Mouse (Mus musculus) embryo, embryonic 10 days (tissue): ENCODE measurements around the gene Sort1.

ENCODE experiments used
- DNase-seq: peaks from one replicate; pipeline ENCODE4 v3.0.0-alpha.2; 2015; ENCODE audit warnings: low spot score

Sort1 gene

GRCm38 (mm10) chr3:108383485-108384354 is 99.8 kb downstream of the Sort1 start, which contains the start of gene Psrc1:
Gene Psrc1 (plus strand): TSS chr3:108383839.
- peak; percentile 95 for DNase-seq

DNA sequence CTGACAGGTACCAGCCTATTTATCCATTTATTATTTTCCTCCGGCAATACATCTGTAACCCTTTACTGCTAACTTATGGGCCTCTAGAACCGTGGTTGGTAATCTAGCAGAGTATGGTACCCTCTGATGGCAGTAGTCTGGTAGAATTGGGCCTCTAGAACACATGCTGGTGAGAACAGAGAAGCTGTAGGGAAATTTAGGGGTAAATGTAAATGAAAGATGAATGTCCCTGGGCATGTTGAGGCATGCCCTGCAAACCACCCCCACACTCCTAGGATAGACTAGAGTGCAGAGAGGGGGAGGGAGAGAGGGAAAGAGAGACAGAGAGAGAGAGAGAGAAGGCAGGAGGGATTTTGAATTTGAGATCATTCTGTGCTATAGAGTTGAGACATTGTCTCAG is 100.5 kb downstream of the Sort1 start:
- DNase-seq: no peak

- no peak for DNase-seq
Observed at GRCm38 (mm10) chr3:108386186-108386585, 102.3 kb downstream of the Sort1 start.

GRCm38 (mm10) chr3:108389111-108389545 is 105.2 kb downstream of the Sort1 start:
- peak; percentile 97 for DNase-seq

DNA sequence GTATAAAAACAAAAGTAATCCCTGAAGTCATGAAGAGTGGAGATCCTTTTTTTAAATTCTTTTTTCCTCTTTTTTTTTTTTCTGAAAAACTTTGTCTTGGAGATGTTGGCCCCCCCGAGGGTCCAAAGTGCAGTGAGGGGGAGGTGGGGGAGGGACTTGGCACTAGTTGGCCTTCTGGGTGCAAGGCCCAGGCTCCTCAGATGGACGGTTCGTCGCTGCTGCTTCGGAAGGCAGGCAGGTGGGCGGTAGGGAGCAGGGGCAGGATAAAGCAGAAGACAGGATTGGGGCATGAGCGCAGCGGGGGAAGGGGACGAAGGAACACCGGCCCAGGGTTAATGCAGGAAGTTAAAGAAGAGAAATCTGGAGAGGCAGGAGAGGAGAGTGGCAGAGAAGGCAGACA is 108.4 kb downstream of the Sort1 start:
- no peak for DNase-seq

DNA sequence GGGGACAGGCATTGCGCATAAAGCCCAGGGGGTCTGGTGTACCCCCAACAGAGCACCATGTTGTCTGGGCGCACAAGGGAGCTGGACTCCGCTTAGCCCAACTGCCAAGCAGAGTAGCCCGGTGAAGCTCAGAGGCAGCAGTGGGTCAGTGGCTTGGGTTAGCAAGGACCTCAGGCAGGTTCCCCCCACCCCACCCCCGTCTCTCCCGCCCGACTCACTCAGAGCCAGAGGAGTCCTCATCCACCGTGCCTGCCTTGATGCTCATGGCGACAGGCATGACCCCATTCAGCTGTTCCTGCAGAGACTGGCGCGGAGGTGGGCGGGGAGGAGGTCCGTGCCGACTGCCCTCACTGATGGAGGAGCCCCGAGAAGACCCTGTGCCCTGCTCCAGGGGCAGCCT is 108.9 kb downstream of the Sort1 start:
- DNase-seq: no peak

DNA sequence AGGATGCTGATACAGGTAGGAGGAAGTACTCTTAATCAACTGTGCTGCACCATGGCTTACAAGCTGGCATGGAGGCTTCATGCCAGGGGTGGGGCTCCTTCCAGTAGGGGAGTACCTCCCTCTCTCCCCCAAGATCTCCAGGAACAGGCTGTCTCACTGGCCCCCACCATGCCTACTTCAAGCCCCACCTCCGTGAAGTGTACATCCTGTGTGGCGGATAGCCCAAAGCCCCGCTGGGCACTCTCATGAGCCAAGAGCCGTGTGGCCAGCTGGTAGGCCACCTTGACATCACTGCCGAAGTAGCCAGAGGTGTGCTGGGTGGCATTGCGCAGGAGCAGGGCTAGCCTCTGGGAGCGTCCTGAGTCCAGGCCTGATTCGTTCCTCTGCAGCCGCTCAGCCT is 114.4 kb downstream of the Sort1 start:
- no peak for DNase-seq

DNA sequence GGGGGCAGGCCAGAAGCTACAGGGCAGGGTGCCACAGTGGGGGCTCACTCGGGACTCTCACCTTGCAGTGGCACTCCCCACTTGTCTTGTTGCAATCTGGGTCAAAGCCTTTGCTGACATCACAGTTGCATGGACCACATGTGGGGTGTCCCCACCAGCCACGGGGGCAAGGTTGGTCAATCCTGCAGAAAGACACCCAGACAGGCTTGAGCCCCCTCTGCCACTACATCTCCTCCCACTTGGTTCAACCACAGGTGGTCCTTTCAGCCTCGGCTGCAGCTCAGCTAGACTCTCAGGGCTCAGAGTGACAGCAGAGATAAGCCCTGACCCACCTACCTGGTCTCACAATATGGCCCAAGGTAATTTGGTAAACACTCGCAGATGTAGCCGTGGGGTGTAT is 116.6 kb downstream of the Sort1 start:
- DNase-seq: no peak

- peak; percentile 92 for DNase-seq
Observed at GRCm38 (mm10) chr3:108401692-108402527, 118.0 kb downstream of the Sort1 start.

DNA sequence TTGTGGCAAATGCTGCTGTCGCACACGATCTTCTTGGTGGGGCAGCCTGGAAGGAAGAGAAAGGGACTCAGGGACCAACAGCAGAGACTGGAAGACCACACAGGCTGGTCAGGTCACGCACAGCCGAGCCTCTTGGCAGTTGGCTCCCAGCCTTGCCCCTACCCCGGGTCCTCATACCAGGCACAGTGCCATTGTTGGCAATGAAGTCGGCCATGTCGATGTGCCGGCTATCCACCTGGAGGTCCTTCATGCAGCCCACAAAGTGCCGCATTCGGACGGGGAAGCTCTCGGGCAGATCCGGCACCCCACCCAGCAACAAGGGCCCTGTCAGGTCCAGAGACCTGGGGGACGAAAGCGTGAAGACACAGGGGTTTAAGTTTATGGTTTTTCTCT is 118.6 kb downstream of the Sort1 start:
- DNase-seq: no peak

DNA sequence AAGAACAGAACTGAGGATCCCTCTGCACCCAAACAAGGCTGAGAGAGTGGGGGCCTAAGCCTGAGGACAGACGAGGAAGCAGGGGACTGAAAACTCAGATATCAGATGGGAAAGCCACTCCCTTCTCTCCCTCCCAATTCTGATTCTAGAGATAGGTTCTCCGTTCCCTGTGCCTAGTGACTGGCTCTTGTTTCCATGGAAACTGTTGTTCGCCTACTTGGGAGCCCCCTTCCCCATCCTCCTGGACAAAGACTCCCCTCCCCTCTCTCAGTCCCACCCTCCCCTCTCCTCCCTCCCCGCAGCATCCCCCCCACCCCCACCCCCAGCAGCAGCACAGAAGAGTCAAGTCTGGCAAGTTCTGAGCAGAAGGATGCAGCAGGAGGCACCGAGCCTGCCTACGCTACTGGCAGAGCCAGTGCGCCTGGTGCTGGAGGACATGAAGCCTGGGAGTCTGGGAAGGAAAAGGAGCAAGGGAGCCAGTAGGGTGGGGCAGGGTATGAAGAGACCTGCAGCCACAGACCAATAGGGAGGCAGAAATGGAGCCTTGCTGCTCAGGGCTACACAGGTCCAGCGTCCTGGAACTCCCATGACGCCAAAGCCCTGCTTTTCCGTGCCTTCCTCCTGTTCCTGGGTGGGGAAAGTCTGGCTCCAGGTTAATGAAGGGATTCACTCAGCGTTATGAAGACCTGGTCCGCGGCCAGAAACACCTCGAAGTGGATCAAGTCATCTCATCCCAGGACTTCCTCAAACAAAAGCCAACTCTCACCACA is 121.8 kb downstream of the Sort1 start:
- peak; percentile 73 for DNase-seq

GRCm38 (mm10) chr3:108406306-108406885 is 122.5 kb downstream of the Sort1 start:
- no peak for DNase-seq

DNA sequence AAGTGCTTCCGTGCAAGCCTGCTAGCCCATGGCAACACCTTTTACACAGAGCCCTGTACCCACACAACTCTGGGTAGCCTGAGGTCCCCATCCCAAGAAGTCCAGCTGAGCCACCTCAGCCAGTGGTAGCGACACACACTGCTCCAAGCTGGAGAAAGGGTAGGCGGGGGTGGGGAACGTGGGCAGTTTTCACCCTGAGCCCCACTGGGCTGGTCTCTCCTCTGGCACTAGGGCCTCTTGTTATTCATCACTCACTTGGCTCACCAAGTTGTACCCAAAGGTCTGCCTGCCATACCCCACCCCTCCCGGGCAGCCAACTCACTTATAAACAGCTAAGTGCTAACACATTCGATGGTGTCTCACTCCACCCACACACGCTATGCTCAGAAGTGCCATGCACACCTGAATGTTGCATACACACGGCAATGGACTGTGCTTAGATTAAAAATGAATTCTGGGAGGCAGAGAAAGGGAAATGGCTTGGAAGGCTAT is 124.7 kb downstream of the Sort1 start:
- no peak for DNase-seq

GRCm38 (mm10) chr3:108409656-108410358 is 125.9 kb downstream of the Sort1 start:
- peak; percentile 17 for DNase-seq

DNA sequence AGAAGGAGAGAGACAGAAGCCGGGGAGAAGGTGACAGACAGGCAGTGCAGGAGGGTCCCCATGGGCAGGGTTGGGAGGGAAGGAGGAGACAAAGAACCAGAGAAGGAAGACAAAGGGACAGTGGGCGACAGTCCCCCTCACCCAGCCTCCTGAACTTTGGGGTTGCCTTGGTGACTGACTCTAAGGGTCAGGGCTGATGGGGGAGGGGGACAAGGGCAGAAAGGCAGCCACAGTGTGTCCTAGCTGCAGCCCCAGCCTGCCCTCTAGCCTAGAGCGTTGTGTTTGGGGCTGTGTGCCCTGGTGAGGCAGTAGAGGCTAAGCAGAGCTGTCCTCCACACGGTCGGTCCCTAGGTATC is 126.5 kb downstream of the Sort1 start:
- DNase-seq: peak; percentile 84
